Mouse (Mus musculus): ENCODE data around the gene Foxp2.

GRCm38 (mm10) chr6:15242176-15242942 is 341.2 kb downstream of the Foxp2 start:
- TF ChIP-seq CTCF (IDR thresholded peaks at IDR 0.05; ENCODE audit: insufficient read depth, low read depth, low read length) (no peak), POLR2A (IDR thresholded peaks at IDR 0.05; ENCODE audit: insufficient read depth, low read depth, low read length) (no peak)
